Mouse (Mus musculus) bone marrow, adult 2 months (tissue): ENCODE measurements around the gene Upf3a.

Experiments used
- CTCF ChIP-seq: fragments of 200-500 bp; IDR thresholded peaks from 2 replicates; pipeline ENCODE4 v1.5.1; 2011; ENCODE audit warnings: low read length, control low read depth; ENCODE audit not compliant: control insufficient read depth, insufficient read depth
- POLR2A ChIP-seq: fragments of 200-500 bp; IDR thresholded peaks from 2 replicates; pipeline ENCODE4 v1.6.1; 2011; ENCODE audit warnings: low read depth, mild to moderate bottlenecking, control low read depth, low read length, borderline replicate concordance; ENCODE audit not compliant: control insufficient read depth

DNA sequence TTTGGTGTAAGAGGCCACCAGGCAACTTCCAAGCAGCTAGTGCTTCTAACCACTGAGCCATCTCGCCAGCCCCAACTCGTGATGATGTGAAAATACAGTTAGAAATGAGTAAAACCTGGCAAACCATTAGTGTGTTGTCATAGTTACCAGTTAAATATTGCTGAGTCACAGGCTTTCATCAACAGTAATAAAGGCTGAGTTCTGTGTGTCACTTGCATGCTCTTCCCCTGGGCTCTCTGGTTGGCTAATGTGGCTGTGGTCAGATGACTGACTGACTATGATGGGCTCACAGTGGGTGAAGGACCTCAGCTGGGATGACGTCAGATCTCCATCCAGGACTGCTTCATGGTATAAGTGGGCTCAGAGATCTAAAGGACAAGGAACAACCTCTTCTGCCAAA is 4.9 kb upstream of the Upf3a start:
- TF ChIP-seq POLR2A: no peak
- TF ChIP-seq CTCF: no peak
